Mouse (Mus musculus) myocyte (in vitro differentiated cells): ENCODE measurements around the gene Slc25a29. TPM values are rescaled to one million over a fixed set of nuclear protein-coding genes. Genes with fewer than 3 reads are reported as not detected.

Experiments used
- H3K27me3 ChIP-seq: one replicate; pipeline ENCODE4 v1.6.1; 2011; ENCODE audit not compliant: control insufficient read depth, insufficient read depth, insufficient read length
- H3K36me3 ChIP-seq: one replicate; pipeline ENCODE4 v1.6.1; 2011; ENCODE audit not compliant: control insufficient read depth, insufficient read depth
- H3K4me2 ChIP-seq: one replicate; pipeline ENCODE4 v1.6.1; 2011; ENCODE audit warnings: low read depth, control low read depth
- H3K4me3 ChIP-seq: one replicate; pipeline ENCODE4 v1.5.1; 2011; ENCODE audit warnings: mild to moderate bottlenecking, control low read depth, moderate library complexity
- H3K79me2 ChIP-seq: one replicate; pipeline ENCODE4 v1.6.1; 2011; ENCODE audit not compliant: control insufficient read depth, insufficient read depth
- H3ac ChIP-seq: one replicate; pipeline ENCODE4 v1.6.1; 2011; ENCODE audit not compliant: control insufficient read depth, insufficient read length
- CEBPB ChIP-seq: IDR thresholded peaks from 2 replicates; pipeline ENCODE4 v1.6.1; 2011; ENCODE audit warnings: mild to moderate bottlenecking, moderate library complexity; ENCODE audit not compliant: poor library complexity, insufficient read depth, severe bottlenecking
- E2F4 ChIP-seq: IDR thresholded peaks from one replicate; pipeline ENCODE4 v1.6.1; 2011; ENCODE audit warnings: mild to moderate bottlenecking, control low read depth, moderate library complexity; ENCODE audit not compliant: insufficient read depth
- MAX ChIP-seq: IDR thresholded peaks from one replicate; pipeline ENCODE4 v1.6.1; 2011; ENCODE audit warnings: low read depth, mild to moderate bottlenecking, control low read depth
- MYOD1 ChIP-seq, 3 experiments: IDR thresholded peaks; one replicate each; pipeline ENCODE4 v1.6.1; 2011; ENCODE audit warnings: control low read depth in 2 of 3, low read depth in 2 of 3, mild to moderate bottlenecking in 2 of 3, moderate library complexity in 1 of 3; ENCODE audit not compliant: insufficient read length in 2 of 3, control insufficient read depth in 1 of 3
- MYOG ChIP-seq, 3 experiments: IDR thresholded peaks; one replicate each; pipeline ENCODE4 v1.6.1; 2011; ENCODE audit warnings: control low read depth in 2 of 3, low read depth in 2 of 3, mild to moderate bottlenecking in 2 of 3; ENCODE audit not compliant: insufficient read length in 2 of 3, control insufficient read depth in 1 of 3, insufficient read depth in 1 of 3
- POLR2A ChIP-seq: IDR thresholded peaks from one replicate; pipeline ENCODE4 v1.6.1; 2011; ENCODE audit warnings: low read depth, mild to moderate bottlenecking, control low read depth, moderate library complexity; ENCODE audit not compliant: insufficient read length
- POLR2AphosphoS2 ChIP-seq: IDR thresholded peaks from one replicate; pipeline ENCODE4 v1.6.1; 2011; ENCODE audit warnings: low read depth, control low read depth; ENCODE audit not compliant: insufficient read length
- REST ChIP-seq: IDR thresholded peaks from one replicate; pipeline ENCODE4 v1.6.1; 2011; ENCODE audit warnings: mild to moderate bottlenecking, control low read depth, moderate library complexity; ENCODE audit not compliant: insufficient read depth, insufficient read length
- SRF ChIP-seq: IDR thresholded peaks from one replicate; pipeline ENCODE4 v1.6.1; 2011; ENCODE audit warnings: low read depth; ENCODE audit not compliant: control insufficient read depth, insufficient read length
- TCF12 ChIP-seq: IDR thresholded peaks from one replicate; pipeline ENCODE4 v1.6.1; 2011; ENCODE audit warnings: mild to moderate bottlenecking, control low read depth; ENCODE audit not compliant: poor library complexity, insufficient read depth, severe bottlenecking
- TCF3 ChIP-seq: IDR thresholded peaks from one replicate; pipeline ENCODE4 v1.6.1; 2011; ENCODE audit warnings: low read depth, control low read depth; ENCODE audit not compliant: insufficient read length
- USF1 ChIP-seq: IDR thresholded peaks from one replicate; pipeline ENCODE4 v1.6.1; 2011; ENCODE audit warnings: low read depth, mild to moderate bottlenecking, control low read depth, moderate library complexity
- polyA plus RNA-seq: library from polyadenylated mRNA; unstranded; fragments of >200 nt; fragmentation: generic; extraction: Trizol; gene quantifications from one replicate; pipeline ENCODE4 v1.2.1, GENCODE M21; 2012; ENCODE audit warnings: missing spikeins

Slc25a29 gene
- polyA plus RNA-seq, 1 experiment = 20.9 TPM

- Histone ChIP-seq H3K4me2 (no peak overlapping the region), H3K79me2 (no peaks in the 10 kb centered on the region), H3K36me3 (peaks cover 51% of the 10 kb centered on the region), H3K4me3 (no peak overlapping the region), H3ac (no peak overlapping the region), H3K27me3 (no peaks in the 10 kb centered on the region)
- TF ChIP-seq TCF3 (no peak), MYOG (IDR thresholded peaks at IDR 0.05; ENCODE audit: control insufficient read depth in 1 of 3, insufficient read depth in 1 of 3, insufficient read length in 2 of 3, low read depth in 2 of 3) (no peak), SRF (no peak), MAX (no peak), E2F4 (no peak), MYOD1 (IDR thresholded peaks at IDR 0.05; ENCODE audit: control insufficient read depth in 1 of 3, insufficient read length in 2 of 3, low read depth in 2 of 3) (no peak), CEBPB (no peak), POLR2AphosphoS2 (no peak), POLR2A (no peak), REST (no peak), USF1 (no peak), TCF12 (no peak)
Observed at GRCm38 (mm10) chr12:108869575-108869974, 33.9 kb upstream of the Slc25a29 start.

DNA sequence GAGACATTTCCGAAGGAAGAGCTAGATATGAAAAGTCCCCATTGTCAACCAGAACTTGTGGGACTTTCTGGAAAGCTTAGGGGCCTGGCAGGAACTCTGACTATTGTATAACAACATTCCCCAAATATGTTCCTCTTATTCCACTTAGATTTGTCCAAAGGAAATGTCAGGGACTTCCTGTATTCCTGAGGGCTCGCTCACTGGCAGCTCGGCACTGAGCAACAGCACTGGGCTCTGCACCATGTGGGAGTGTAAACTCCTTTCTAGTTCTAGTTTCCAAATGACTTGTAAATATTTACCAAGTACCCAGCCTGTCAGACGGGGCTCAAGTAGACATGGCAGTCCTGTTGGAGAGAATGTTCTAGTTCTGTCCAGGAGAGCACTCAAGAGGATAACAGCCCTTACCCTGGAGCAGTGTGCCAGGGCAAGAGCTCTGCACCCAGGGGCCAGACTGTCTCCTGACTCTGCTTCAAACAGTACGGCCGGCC is 29.4 kb upstream of the Slc25a29 start:
- H3K79me2 ChIP-seq = no peaks in the 10 kb centered on the region
- no peak overlapping the region for H3K4me2 ChIP-seq
- peak; percentile 33 for TF ChIP-seq POLR2AphosphoS2
- no peak for TF ChIP-seq MYOD1 (IDR thresholded peaks at IDR 0.05; ENCODE audit: control insufficient read depth in 1 of 3, insufficient read length in 2 of 3, low read depth in 2 of 3)
- H3ac ChIP-seq = no peak overlapping the region
- H3K27me3 ChIP-seq = no peaks in the 10 kb centered on the region
- H3K36me3 ChIP-seq = peaks cover 46% of the 10 kb centered on the region
- no peak overlapping the region for H3K4me3 ChIP-seq

GRCm38 (mm10) chr12:108858486-108858885 is 22.8 kb upstream of the Slc25a29 start:
- Histone ChIP-seq H3K36me3 (peaks cover 11% of the 10 kb centered on the region), H3K79me2 (no peaks in the 10 kb centered on the region), H3K4me2 (no peak overlapping the region), H3ac (no peak overlapping the region), H3K4me3 (no peak overlapping the region), H3K27me3 (no peaks in the 10 kb centered on the region)
- TF ChIP-seq POLR2A = no peak
- TF ChIP-seq POLR2AphosphoS2 = peak; percentile 89
- no peak for TF ChIP-seq REST
- TF ChIP-seq E2F4 = no peak

GRCm38 (mm10) chr12:108857589-108858184 is 22.0 kb upstream of the Slc25a29 start:
- H3K79me2 ChIP-seq = no peaks in the 10 kb centered on the region
- TF ChIP-seq CEBPB (no peak), POLR2A (no peak), POLR2AphosphoS2 (peak; percentile 79)
- no peak overlapping the region for H3ac ChIP-seq
- no peak overlapping the region for H3K4me2 ChIP-seq
- peaks cover 6% of the 10 kb centered on the region for H3K36me3 ChIP-seq
- no peaks in the 10 kb centered on the region for H3K27me3 ChIP-seq
- H3K4me3 ChIP-seq = no peak overlapping the region

DNA sequence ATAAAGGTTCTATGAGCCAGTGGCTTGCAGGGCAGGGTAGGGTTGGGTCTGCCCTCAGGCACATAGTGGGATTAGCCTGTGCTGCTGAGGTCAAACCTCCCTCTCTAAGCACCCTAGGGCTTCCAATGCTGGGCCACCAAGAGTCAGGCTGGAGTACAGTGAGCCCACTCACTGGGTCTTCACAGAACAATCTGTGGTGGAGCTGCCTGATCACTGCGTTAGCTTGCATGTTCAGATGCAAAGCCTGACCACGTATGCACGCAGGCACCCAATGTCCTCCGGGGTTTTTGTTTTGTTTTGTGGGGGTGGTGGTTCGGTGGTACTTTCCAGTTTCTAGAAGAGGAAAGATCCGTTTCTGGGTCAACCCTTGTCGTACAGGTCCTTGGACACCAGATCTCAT is 21.4 kb upstream of the Slc25a29 start:
- H3K36me3 ChIP-seq = peaks cover under 1% of the 10 kb centered on the region
- TF ChIP-seq POLR2AphosphoS2 = peak; percentile 75
- TF ChIP-seq CEBPB = no peak

DNA sequence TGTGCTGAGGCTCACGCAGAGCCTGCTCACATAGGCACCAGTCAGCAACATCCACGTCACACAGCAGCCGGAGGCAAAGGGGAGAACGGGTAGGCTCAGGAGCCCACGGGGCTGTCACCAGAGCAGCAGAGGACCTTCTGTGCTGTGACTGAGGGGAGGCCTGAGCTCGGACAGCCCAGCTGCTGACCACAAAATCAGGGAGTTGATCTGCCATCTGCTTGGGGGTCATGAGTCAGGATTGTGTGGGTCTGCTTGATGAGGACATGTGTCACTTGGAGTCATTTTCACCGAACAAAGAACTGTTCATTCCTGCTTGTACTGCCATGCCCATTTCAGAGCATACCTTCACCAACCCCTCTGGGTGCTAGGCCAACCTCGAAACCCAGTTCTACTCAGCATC is 20.5 kb upstream of the Slc25a29 start:
- no peaks in the 10 kb centered on the region for H3K36me3 ChIP-seq
- H3K79me2 ChIP-seq = no peaks in the 10 kb centered on the region
- no peak overlapping the region for H3K4me2 ChIP-seq
- H3K4me3 ChIP-seq = no peak overlapping the region
- no peaks in the 10 kb centered on the region for H3K27me3 ChIP-seq
- TF ChIP-seq TCF12 (peak; percentile 38), E2F4 (no peak), TCF3 (peak; percentile 61), MYOG (IDR thresholded peaks at IDR 0.05; ENCODE audit: control insufficient read depth in 1 of 3, insufficient read depth in 1 of 3, insufficient read length in 2 of 3, low read depth in 2 of 3) (peak; percentile 47 to 91 (median 73)), MYOD1 (IDR thresholded peaks at IDR 0.05; ENCODE audit: control insufficient read depth in 1 of 3, insufficient read length in 2 of 3, low read depth in 2 of 3) (peak in 2 of 3 experiments; percentile 62 to 83)
- H3ac ChIP-seq = no peak overlapping the region

More for the DNA sequence above, 21.4 kb upstream of the Slc25a29 start:
- Histone ChIP-seq H3K4me3 (no peak overlapping the region), H3K4me2 (no peak overlapping the region), H3K27me3 (no peaks in the 10 kb centered on the region), H3K79me2 (no peaks in the 10 kb centered on the region), H3ac (no peak overlapping the region)
